Mouse (Mus musculus) midbrain, embryonic 11.5 days (tissue): Measurements from ENCODE around the gene A830031A19Rik. TPM values are rescaled to one million over a fixed set of nuclear protein-coding genes. Genes with fewer than 3 reads are reported as not detected.
A peak's percentile ranks its signal among the peaks of the same experiment; 100 is the strongest.

Source experiments
- ATAC-seq: fragments of 200-750 bp; cut with Nextera tagmentation; 2 replicates; pipeline ENCODE4 v1.8.0; 2017; ENCODE audit warnings: moderate TSS enrichment, moderate library complexity; ENCODE audit not compliant: low FRiP score
- DNase-seq: peaks from one replicate; pipeline ENCODE4 v3.0.0; 2015; ENCODE audit warnings: low spot score; ENCODE audit errors: missing footprints
- H3K27ac ChIP-seq: fragments of 300-500 bp; sonication (generic); 2 replicates; pipeline ENCODE4 v1.5.1; 2014; ENCODE audit warnings: low read depth, low read length
- H3K27me3 ChIP-seq: fragments of 300-500 bp; sonication (generic); 2 replicates; pipeline ENCODE4 v1.6.1; 2014; ENCODE audit warnings: mild to moderate bottlenecking, low read length, moderate library complexity, mixed read lengths; ENCODE audit not compliant: control insufficient read depth, insufficient read depth
- H3K36me3 ChIP-seq: fragments of 300-500 bp; sonication (generic); 2 replicates; pipeline ENCODE4 v1.6.1; 2014; ENCODE audit warnings: mild to moderate bottlenecking, low read length, moderate library complexity, mixed read lengths; ENCODE audit not compliant: control insufficient read depth, insufficient read depth
- H3K4me1 ChIP-seq: fragments of 300-500 bp; sonication (generic); 2 replicates; pipeline ENCODE4 v1.6.1; 2014; ENCODE audit warnings: low read length; ENCODE audit not compliant: control insufficient read depth, insufficient read depth
- H3K4me2 ChIP-seq: fragments of 300-500 bp; sonication (generic); 2 replicates; pipeline ENCODE4 v1.6.1; 2014; ENCODE audit warnings: mild to moderate bottlenecking, moderate library complexity
- H3K4me3 ChIP-seq: fragments of 300-500 bp; sonication (generic); 2 replicates; pipeline ENCODE4 v1.5.1; 2014; ENCODE audit warnings: low read depth, low read length
- H3K9ac ChIP-seq: fragments of 300-500 bp; sonication (generic); 2 replicates; pipeline ENCODE4 v1.6.1; 2014; ENCODE audit warnings: low read length
- H3K9me3 ChIP-seq: fragments of 300-500 bp; sonication (generic); 2 replicates; pipeline ENCODE4 v1.6.1; 2016; ENCODE audit warnings: low read length; ENCODE audit not compliant: control insufficient read depth
- WGBS: fragments of 180-500 bp; shearing (Covaris S2); extraction: QIAGEN DNeasy Blood & Tissue Kit; methylation state at CpG from one replicate; pipeline ENCODE4 v1.1.7; 2014; 5-methylcytosine and 5-hydroxymethylcytosine counted together
- polyA plus RNA-seq: library from polyadenylated mRNA; unstranded; fragments of >200 nt; fragmentation: Nextera tagmentation; extraction: Ambion mirVana; gene quantifications from 2 replicates; pipeline ENCODE4 v1.2.1, GENCODE M21; 2014

A830031A19Rik gene
- polyA plus RNA-seq, 1 experiment from 2014 or later, result not detected

GRCm38 (mm10) chr11:24109388-24109787 is 34.5 kb upstream of the A830031A19Rik start:
- DNase-seq, result no peak
- H3K27me3 ChIP-seq, result no peaks in the 10 kb centered on the region
- H3K4me2 ChIP-seq, result no peak overlapping the region
- H3K9me3 ChIP-seq, result no peaks in the 10 kb centered on the region
- WGBS, result 96% methylated on average over 3 of the region's 3 CpGs
- no peak overlapping the region for H3K4me3 ChIP-seq
- no peak for ATAC-seq
- no peaks in the 10 kb centered on the region for H3K36me3 ChIP-seq
- H3K9ac ChIP-seq, result no peak overlapping the region
- H3K27ac ChIP-seq, result no peak overlapping the region
- peaks cover 5% of the 10 kb centered on the region; the same call in 1 of the 2 replicates for H3K4me1 ChIP-seq

GRCm38 (mm10) chr11:24108974-24109373 is 34.1 kb upstream of the A830031A19Rik start:
- no peak for ATAC-seq
- no peak overlapping the region for H3K4me2 ChIP-seq
- H3K9ac ChIP-seq, result no peak overlapping the region
- no peaks in the 10 kb centered on the region for H3K27me3 ChIP-seq
- no peaks in the 10 kb centered on the region for H3K36me3 ChIP-seq
- peaks cover 8% of the 10 kb centered on the region; the same call in 1 of the 2 replicates for H3K4me1 ChIP-seq
- DNase-seq, result no peak
- no peak overlapping the region for H3K4me3 ChIP-seq
- no peak overlapping the region for H3K27ac ChIP-seq
- WGBS, result 85% methylated on average over 3 of the region's 3 CpGs
- H3K9me3 ChIP-seq, result no peaks in the 10 kb centered on the region

DNA sequence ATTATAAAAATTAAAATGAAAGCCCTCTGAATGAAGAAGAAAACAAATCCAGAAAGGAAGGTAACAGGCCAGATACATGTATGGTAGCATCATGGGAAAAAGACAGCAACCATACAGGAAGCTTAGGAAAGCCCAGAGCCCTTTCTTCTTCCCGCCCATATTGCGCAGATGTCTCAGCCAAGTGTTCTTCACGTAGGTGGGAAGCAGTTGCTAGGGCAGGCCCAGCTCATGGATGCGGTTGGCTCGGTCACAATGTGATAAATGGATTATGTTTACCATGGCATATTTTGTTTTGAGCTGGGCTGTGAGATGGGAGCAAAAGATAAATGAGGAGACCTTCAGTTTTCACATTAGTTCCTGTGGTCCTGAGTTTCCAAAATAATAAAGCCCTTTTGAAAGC is 32.6 kb upstream of the A830031A19Rik start:
- Histone ChIP-seq H3K9ac (no peak overlapping the region), H3K4me3 (no peak overlapping the region), H3K36me3 (no peaks in the 10 kb centered on the region), H3K27me3 (no peaks in the 10 kb centered on the region), H3K9me3 (no peaks in the 10 kb centered on the region), H3K27ac (no peak overlapping the region), H3K4me1 (peaks cover 10% of the 10 kb centered on the region; the same call in 1 of the 2 replicates), H3K4me2 (no peak overlapping the region)
- ATAC-seq, result no peak
- no peak for DNase-seq
- WGBS, result 70% methylated on average over 5 of the region's 5 CpGs

DNA sequence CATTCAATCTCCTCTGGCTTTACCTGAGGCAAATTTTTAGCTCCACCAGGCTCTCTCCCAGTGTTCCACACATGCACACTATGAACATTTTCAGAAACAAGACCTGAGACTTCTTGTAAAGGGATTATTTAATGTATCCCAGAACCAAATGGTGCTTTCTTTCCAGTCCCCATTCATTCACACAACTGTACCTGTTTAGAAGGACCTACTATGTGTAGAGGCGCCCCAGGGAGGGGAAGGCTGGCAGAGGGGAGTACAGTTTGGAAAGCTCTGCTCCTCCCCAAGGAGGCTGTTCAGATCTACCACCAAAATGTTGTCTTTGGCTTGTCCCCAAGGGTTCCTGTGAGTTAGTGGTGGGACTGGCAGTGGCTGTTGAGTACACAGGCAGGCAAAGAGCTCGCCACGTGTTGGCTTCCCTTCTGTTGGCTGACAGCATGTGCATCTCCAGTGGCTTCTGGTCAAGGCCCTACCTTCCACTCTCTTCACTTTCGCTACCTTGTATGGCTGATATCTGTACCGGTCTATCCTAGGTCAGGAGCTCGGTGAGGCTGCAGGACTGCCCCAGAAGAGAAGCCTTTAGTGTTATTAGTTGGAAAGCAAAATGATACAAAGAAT is 28.4 kb upstream of the A830031A19Rik start:
- ATAC-seq, result no peak

GRCm38 (mm10) chr11:24102372-24102771 is 27.5 kb upstream of the A830031A19Rik start:
- H3K9me3 ChIP-seq, result no peaks in the 10 kb centered on the region
- no peak overlapping the region for H3K27ac ChIP-seq
- peaks cover 26% of the 10 kb centered on the region for H3K4me1 ChIP-seq
- H3K36me3 ChIP-seq, result no peaks in the 10 kb centered on the region
- no peak for DNase-seq
- no peak for ATAC-seq
- no peak overlapping the region for H3K4me3 ChIP-seq
- H3K9ac ChIP-seq, result no peak overlapping the region
- H3K27me3 ChIP-seq, result no peaks in the 10 kb centered on the region
- 72% methylated on average over 2 of the region's 2 CpGs for WGBS
- no peak overlapping the region for H3K4me2 ChIP-seq

More for the DNA sequence above, 28.4 kb upstream of the A830031A19Rik start:
- 84% methylated on average over 6 of the region's 6 CpGs for WGBS
- Histone ChIP-seq H3K4me3 (no peak overlapping the region), H3K9me3 (no peaks in the 10 kb centered on the region), H3K4me2 (no peak overlapping the region), H3K27me3 (no peaks in the 10 kb centered on the region), H3K27ac (no peak overlapping the region), H3K9ac (no peak overlapping the region), H3K36me3 (no peaks in the 10 kb centered on the region), H3K4me1 (peaks cover 26% of the 10 kb centered on the region)
- no peak for DNase-seq

DNA sequence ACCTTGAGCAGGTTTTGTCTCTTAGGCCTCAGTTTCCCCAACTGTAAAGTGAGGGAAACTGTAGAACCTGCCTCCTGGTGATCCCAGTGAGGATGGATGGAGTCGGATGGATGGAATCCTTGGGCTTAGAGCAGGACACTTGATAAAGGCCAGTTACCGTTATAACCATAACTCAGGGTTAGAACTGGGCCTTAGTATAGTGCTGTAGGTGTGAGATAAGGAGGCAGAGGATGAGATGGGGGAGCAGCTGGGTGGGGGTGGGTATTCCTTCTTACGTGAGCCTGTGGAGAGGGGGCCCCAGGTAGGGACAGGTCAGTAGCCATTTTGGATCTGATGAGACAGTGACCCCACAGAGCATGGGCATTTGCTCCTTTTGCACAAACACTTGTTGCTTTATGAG is 26.8 kb upstream of the A830031A19Rik start:
- WGBS, result 84% methylated on average over 3 of the region's 3 CpGs
- peaks cover 29% of the 10 kb centered on the region for H3K4me1 ChIP-seq

GRCm38 (mm10) chr11:24100449-24101070 is 25.7 kb upstream of the A830031A19Rik start:
- ATAC-seq (no peak), DNase-seq (no peak)
- no peak overlapping the region for H3K27ac ChIP-seq
- WGBS, result 85% methylated on average over 4 of the region's 4 CpGs
- no peak overlapping the region for H3K4me2 ChIP-seq
- no peaks in the 10 kb centered on the region for H3K36me3 ChIP-seq
- no peaks in the 10 kb centered on the region for H3K9me3 ChIP-seq
- H3K4me3 ChIP-seq, result no peak overlapping the region
- no peak overlapping the region for H3K9ac ChIP-seq
- H3K27me3 ChIP-seq, result no peaks in the 10 kb centered on the region
- peaks cover 31% of the 10 kb centered on the region for H3K4me1 ChIP-seq

More for the DNA sequence above, 26.8 kb upstream of the A830031A19Rik start:
- Histone ChIP-seq H3K27ac (no peak overlapping the region), H3K27me3 (no peaks in the 10 kb centered on the region), H3K36me3 (no peaks in the 10 kb centered on the region), H3K9ac (no peak overlapping the region), H3K9me3 (no peaks in the 10 kb centered on the region), H3K4me3 (no peak overlapping the region), H3K4me2 (no peak overlapping the region)
- ATAC-seq (no peak), DNase-seq (no peak)

DNA sequence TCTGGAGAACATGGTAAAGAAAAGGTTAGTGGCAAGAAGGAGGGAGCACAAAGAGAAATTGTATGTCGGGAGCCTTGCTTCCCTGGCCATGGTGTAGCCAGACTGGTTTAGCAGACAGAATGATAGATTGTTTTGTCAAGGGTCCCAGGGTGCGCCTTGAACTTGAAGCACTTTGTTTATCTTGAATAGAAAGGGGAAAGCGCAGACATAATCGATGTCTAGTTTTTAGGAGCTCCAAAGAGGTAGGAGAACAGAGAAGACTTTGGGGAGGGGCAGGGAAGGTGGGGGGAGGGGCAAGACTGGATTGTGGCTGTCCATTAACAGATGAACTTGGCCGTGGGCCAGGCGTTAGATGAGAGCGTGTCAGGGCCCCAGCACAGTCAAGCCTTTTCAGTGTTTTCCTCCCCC is 25.0 kb upstream of the A830031A19Rik start:
- peak overlapping the region; percentile 25; the same call in 1 of the 2 replicates for H3K27ac ChIP-seq
- no peak overlapping the region for H3K9ac ChIP-seq
- peak; percentile 68 for ATAC-seq
- H3K4me1 ChIP-seq, result peaks cover 37% of the 10 kb centered on the region
- H3K27me3 ChIP-seq, result no peaks in the 10 kb centered on the region
- no peaks in the 10 kb centered on the region for H3K9me3 ChIP-seq
- WGBS, result 48% methylated on average over 7 of the region's 7 CpGs
- H3K4me3 ChIP-seq, result no peak overlapping the region
- H3K4me2 ChIP-seq, result no peak overlapping the region
- H3K36me3 ChIP-seq, result no peaks in the 10 kb centered on the region
- peak; percentile 80 for DNase-seq

- Histone ChIP-seq H3K9me3 (no peaks in the 10 kb centered on the region), H3K4me1 (peaks cover 39% of the 10 kb centered on the region), H3K4me3 (no peak overlapping the region), H3K27me3 (no peaks in the 10 kb centered on the region), H3K27ac (no peak overlapping the region), H3K4me2 (no peak overlapping the region), H3K36me3 (no peaks in the 10 kb centered on the region), H3K9ac (no peak overlapping the region)
- DNase-seq, result no peak
- 91% methylated on average over 10 of the region's 10 CpGs for WGBS
- no peak; the same call in 1 of the 2 replicates for ATAC-seq
Observed at GRCm38 (mm10) chr11:24099215-24099614, 24.4 kb upstream of the A830031A19Rik start.
